Mouse (Mus musculus) intestine, embryonic 15.5 days (tissue): ENCODE results near the gene Paqr9. TPM values are rescaled to one million over a fixed set of nuclear protein-coding genes. Genes with fewer than 3 reads are reported as not detected.

Source experiments
- polyA plus RNA-seq: library from polyadenylated mRNA; unstranded; fragments of >200 nt; fragmentation: Nextera tagmentation; extraction: Ambion mirVana; gene quantifications from 2 replicates; pipeline ENCODE4 v1.2.1, GENCODE M21; 2015

The Paqr9 gene
- polyA plus RNA-seq, 1 experiment from 2014 or later, result 0.82 TPM

Other genes starting within 250 kb of the Paqr9 start
- 5.3 and 6.8 TPM in 2 replicates for gene Chst2, start 152.9 kb upstream of the Paqr9 start, polyA plus RNA-seq
- 116 and 164 TPM in 2 replicates for gene U2surp, start 47.7 kb upstream of the Paqr9 start, polyA plus RNA-seq
- gene Pcolce2, start 77.9 kb downstream of the Paqr9 start, polyA plus RNA-seq, result 0.84 and 1.4 TPM in 2 replicates
- gene Trpc1, start 190.7 kb downstream of the Paqr9 start, polyA plus RNA-seq, result 2.5 and 3.0 TPM in 2 replicates